Mouse (Mus musculus): ENCODE results near the gene Nr1i2.
"Not testable (repeated sequence)": the region's sequence is repeated elsewhere in the genome, so short reads cannot be mapped to it uniquely, and the experiment has no call there.

Gene Nr1i2

GRCm38 (mm10) chr16:38294685-38295348 lies at the start of gene Nr1i2:
TSS of gene Nr1i2 (minus strand) at chr16:38294824.
- no peak for ATAC-seq (ENCODE audit: insufficient number of reproducible peaks, low FRiP score, low TSS enrichment)

- ATAC-seq (ENCODE audit: insufficient number of reproducible peaks, low FRiP score, low TSS enrichment), result peak; percentile 79
These were observed 47.0 kb upstream of the Nr1i2 start, which contains the start of gene Maats1 for GRCm38 (mm10) chr16:38341396-38342324. TSS of gene Maats1 (minus strand) at chr16:38342143.

GRCm38 (mm10) chr16:38338077-38338476 lies 43.5 kb upstream of the Nr1i2 start:
- not testable (repeated sequence) for ATAC-seq (ENCODE audit: insufficient number of reproducible peaks, low FRiP score, low TSS enrichment)

GRCm38 (mm10) chr16:38334431-38334830 lies 39.8 kb upstream of the Nr1i2 start:
- ATAC-seq (ENCODE audit: insufficient number of reproducible peaks, low FRiP score, low TSS enrichment), result no peak

GRCm38 (mm10) chr16:38329340-38329739 lies 34.7 kb upstream of the Nr1i2 start:
- ATAC-seq (ENCODE audit: insufficient number of reproducible peaks, low FRiP score, low TSS enrichment), result no peak

GRCm38 (mm10) chr16:38326778-38327397 lies 32.3 kb upstream of the Nr1i2 start:
- no peak for ATAC-seq (ENCODE audit: insufficient number of reproducible peaks, low FRiP score, low TSS enrichment)

GRCm38 (mm10) chr16:38324311-38324710 lies 29.7 kb upstream of the Nr1i2 start:
- ATAC-seq (ENCODE audit: insufficient number of reproducible peaks, low FRiP score, low TSS enrichment), result no peak

GRCm38 (mm10) chr16:38321452-38321935 lies 26.9 kb upstream of the Nr1i2 start:
- peak; percentile 84 for ATAC-seq (ENCODE audit: insufficient number of reproducible peaks, low FRiP score, low TSS enrichment)

GRCm38 (mm10) chr16:38319087-38319486 lies 24.5 kb upstream of the Nr1i2 start:
- no peak for ATAC-seq (ENCODE audit: insufficient number of reproducible peaks, low FRiP score, low TSS enrichment)

GRCm38 (mm10) chr16:38318492-38318891 lies 23.9 kb upstream of the Nr1i2 start:
- no peak for ATAC-seq (ENCODE audit: insufficient number of reproducible peaks, low FRiP score, low TSS enrichment)

GRCm38 (mm10) chr16:38308195-38308594 lies 13.6 kb upstream of the Nr1i2 start:
- no peak for ATAC-seq (ENCODE audit: insufficient number of reproducible peaks, low FRiP score, low TSS enrichment)

- no peak for ATAC-seq (ENCODE audit: insufficient number of reproducible peaks, low FRiP score, low TSS enrichment)
These were observed 13.0 kb upstream of the Nr1i2 start for GRCm38 (mm10) chr16:38307651-38308050.

- no peak for ATAC-seq (ENCODE audit: insufficient number of reproducible peaks, low FRiP score, low TSS enrichment)
These were observed 12.6 kb upstream of the Nr1i2 start for GRCm38 (mm10) chr16:38307221-38307605.

- no peak for ATAC-seq (ENCODE audit: insufficient number of reproducible peaks, low FRiP score, low TSS enrichment)
These were observed 12.1 kb upstream of the Nr1i2 start for GRCm38 (mm10) chr16:38306571-38307220.

- ATAC-seq (ENCODE audit: insufficient number of reproducible peaks, low FRiP score, low TSS enrichment), result no peak
These were observed 10.0 kb upstream of the Nr1i2 start for GRCm38 (mm10) chr16:38304460-38305194.

- no peak for ATAC-seq (ENCODE audit: insufficient number of reproducible peaks, low FRiP score, low TSS enrichment)
These were observed 7.7 kb upstream of the Nr1i2 start for GRCm38 (mm10) chr16:38302367-38302766.

- no peak for ATAC-seq (ENCODE audit: insufficient number of reproducible peaks, low FRiP score, low TSS enrichment)
These were observed 3.8 kb upstream of the Nr1i2 start for GRCm38 (mm10) chr16:38298410-38298809.

GRCm38 (mm10) chr16:38295349-38295930 lies 816 bp upstream of the Nr1i2 start:
- ATAC-seq (ENCODE audit: insufficient number of reproducible peaks, low FRiP score, low TSS enrichment), result no peak

GRCm38 (mm10) chr16:38290151-38290550 lies 4.5 kb downstream of the Nr1i2 start:
- no peak for ATAC-seq (ENCODE audit: insufficient number of reproducible peaks, low FRiP score, low TSS enrichment)
